Mouse (Mus musculus) CD4-positive, CD25-positive, alpha-beta regulatory T cell, adult 2 months (primary cell): ENCODE results near the gene Dus3l.

Experiments
- DNase-seq: peaks from one replicate; pipeline ENCODE4 v3.0.0-alpha.2; 2012; ENCODE audit warnings: low read depth, low spot score

Gene Dus3l

GRCm38 (mm10) chr17:56764474-56765354 lies at the start of gene Dus3l:
Dus3l (plus strand) TSS chr17:56764757.
- DNase-seq = peak; percentile 92

- peak; percentile 14 for DNase-seq
Measured at GRCm38 (mm10) chr17:56715360-56715759, 49.2 kb upstream of the Dus3l start.

- DNase-seq = no peak
Measured at GRCm38 (mm10) chr17:56715914-56716654, 48.5 kb upstream of the Dus3l start.

- DNase-seq = peak; percentile 99
Measured at GRCm38 (mm10) chr17:56716655-56717362, 47.7 kb upstream of the Dus3l start.

GRCm38 (mm10) chr17:56717363-56718058 lies 47.0 kb upstream of the Dus3l start, which contains the start of the genes Ndufa11 and Vmac:
Ndufa11 (plus strand) TSS chr17:56717767.
Vmac (minus strand) TSS chr17:56718022.
- DNase-seq = peak; percentile 98

GRCm38 (mm10) chr17:56722441-56722840 lies 42.1 kb upstream of the Dus3l start:
- DNase-seq = no peak

GRCm38 (mm10) chr17:56723419-56724161 lies 41.0 kb upstream of the Dus3l start:
- no peak for DNase-seq

GRCm38 (mm10) chr17:56727029-56727649 lies 37.4 kb upstream of the Dus3l start:
- DNase-seq = no peak

GRCm38 (mm10) chr17:56727659-56728058 lies 36.9 kb upstream of the Dus3l start:
- DNase-seq = no peak

- DNase-seq = no peak
Measured at GRCm38 (mm10) chr17:56728117-56728516, 36.4 kb upstream of the Dus3l start.

GRCm38 (mm10) chr17:56729151-56729550 lies 35.4 kb upstream of the Dus3l start:
- no peak for DNase-seq

- DNase-seq = no peak
Measured at GRCm38 (mm10) chr17:56729656-56730055, 34.9 kb upstream of the Dus3l start.

GRCm38 (mm10) chr17:56736534-56736933 lies 28.0 kb upstream of the Dus3l start:
- DNase-seq = peak; percentile 56

GRCm38 (mm10) chr17:56738221-56738620 lies 26.3 kb upstream of the Dus3l start:
- DNase-seq = no peak

- no peak for DNase-seq
Measured at GRCm38 (mm10) chr17:56740118-56740787, 24.3 kb upstream of the Dus3l start.

- no peak for DNase-seq
Measured at GRCm38 (mm10) chr17:56740788-56741160, 23.8 kb upstream of the Dus3l start.

- no peak for DNase-seq
Measured at GRCm38 (mm10) chr17:56744173-56744572, 20.4 kb upstream of the Dus3l start.

GRCm38 (mm10) chr17:56751404-56752072 lies 13.0 kb upstream of the Dus3l start:
- peak; percentile 64 for DNase-seq

- no peak for DNase-seq
Measured at GRCm38 (mm10) chr17:56753452-56753851, 11.1 kb upstream of the Dus3l start.
